Mouse (Mus musculus) CH12.LX (cell line): ENCODE data around the gene Gm20388. TPM values are rescaled to one million over a fixed set of nuclear protein-coding genes. Genes with fewer than 3 reads are reported as not detected.

Source experiments
- DNase-seq: peaks from one replicate; pipeline ENCODE4 v3.0.0-alpha.2; 2013; ENCODE audit errors: extremely low read depth
- H3K27ac ChIP-seq: 2 replicates; pipeline ENCODE4 v1.5.1; 2012; ENCODE audit warnings: low read depth, mild to moderate bottlenecking, control low read depth, moderate library complexity; ENCODE audit not compliant: insufficient read depth
- H3K27me3 ChIP-seq: replicated peaks from 2 replicates; pipeline ENCODE3; 2012; ENCODE audit warnings: inconsistent platforms
- H3K36me3 ChIP-seq, 2 experiments: replicated peaks in 1 of 2; 2 replicates each; pipeline versions ENCODE3 to v1.6.1; 2012; ENCODE audit warnings: inconsistent platforms in 1 of 2, low read length in 1 of 2, mild to moderate bottlenecking in 1 of 2, mixed read lengths in 1 of 2, moderate library complexity in 1 of 2; ENCODE audit not compliant: control insufficient read depth in 1 of 2, insufficient read depth in 1 of 2
- H3K4me1 ChIP-seq, 2 experiments: 2 replicates each; pipeline ENCODE4 v1.6.1; 2012; ENCODE audit warnings: inconsistent platforms in 1 of 2, moderate library complexity in 1 of 2; ENCODE audit not compliant: insufficient read depth in 2 of 2, control insufficient read depth in 1 of 2
- H3K4me2 ChIP-seq: 2 replicates; pipeline ENCODE4 v1.6.1; 2012; ENCODE audit warnings: low read depth, mild to moderate bottlenecking, control low read depth; ENCODE audit not compliant: poor library complexity, insufficient read depth, severe bottlenecking
- H3K4me3 ChIP-seq, 3 experiments: fragments of 150-350 bp in 1 of 3; sonication (generic) in 1 of 3; replicated peaks in 1 of 3; 2 replicates each; pipeline versions ENCODE3 to v1.5.1; 2011 to 2012; ENCODE audit warnings: low read depth in 2 of 3, low read length in 2 of 3, mild to moderate bottlenecking in 2 of 3, moderate library complexity in 2 of 3, control low read depth in 1 of 3, improper control_type of control experiment in 1 of 3, inconsistent platforms in 1 of 3, mixed read lengths in 1 of 3; ENCODE audit not compliant: poor library complexity in 1 of 3
- H3K79me2 ChIP-seq: replicated peaks from 2 replicates; pipeline ENCODE4 v1.6.1; 2012; ENCODE audit warnings: mild to moderate bottlenecking, moderate library complexity; ENCODE audit not compliant: control insufficient read depth, poor library complexity, insufficient read depth, severe bottlenecking; ENCODE audit errors: extremely low read depth
- H3K9ac ChIP-seq: 2 replicates; pipeline ENCODE4 v1.6.1; 2012; ENCODE audit warnings: low read depth, mild to moderate bottlenecking, control low read depth, moderate library complexity; ENCODE audit not compliant: insufficient read depth
- H3K9me3 ChIP-seq: replicated peaks from 2 replicates; pipeline ENCODE3; 2012; ENCODE audit warnings: low read length, inconsistent platforms, mixed read lengths
- BHLHE40 ChIP-seq: IDR thresholded peaks from 2 replicates; pipeline ENCODE4 v1.6.1; 2011; ENCODE audit warnings: mild to moderate bottlenecking, low read depth, low read length, improper control_type of control experiment
- CHD2 ChIP-seq: IDR thresholded peaks from 2 replicates; pipeline ENCODE4 v1.6.1; 2011; ENCODE audit warnings: low read length, improper control_type of control experiment
- CTCF ChIP-seq, 2 experiments: IDR thresholded peaks in 1 of 2; conservative IDR thresholded peaks in 1 of 2; 2 replicates each; pipeline ENCODE4 v1.5.1; 2011 to 2012; ENCODE audit warnings: low read depth in 2 of 2, low read length in 2 of 2, improper control_type of control experiment in 1 of 2, inconsistent platforms in 1 of 2, mild to moderate bottlenecking in 1 of 2, moderate library complexity in 1 of 2
- EP300 ChIP-seq: IDR thresholded peaks from 2 replicates; pipeline ENCODE4 v1.6.1; 2011; ENCODE audit warnings: low read length, improper control_type of control experiment
- ETS1 ChIP-seq: conservative IDR thresholded peaks from 2 replicates; pipeline ENCODE4 v1.6.1; 2012; ENCODE audit warnings: low read depth, mild to moderate bottlenecking, inconsistent platforms, low read length, improper control_type of control experiment, moderate library complexity
- HCFC1 ChIP-seq: IDR thresholded peaks from 2 replicates; pipeline ENCODE4 v1.6.1; 2012; ENCODE audit warnings: low read depth, mild to moderate bottlenecking, inconsistent platforms, low read length, improper control_type of control experiment
- IRF4 ChIP-seq: IDR thresholded peaks from 2 replicates; pipeline ENCODE4 v1.6.1; 2014; ENCODE audit warnings: low read depth, mild to moderate bottlenecking, inconsistent platforms, low read length, improper control_type of control experiment
- JUND ChIP-seq: conservative IDR thresholded peaks from 2 replicates; pipeline ENCODE4 v1.6.1; 2011; ENCODE audit warnings: low read depth, low read length, improper control_type of control experiment
- KAT2A ChIP-seq: IDR thresholded peaks from 2 replicates; pipeline ENCODE4 v1.6.1; 2012; ENCODE audit warnings: low read length, improper control_type of control experiment, inconsistent platforms; ENCODE audit not compliant: insufficient replicate concordance
- MXI1 ChIP-seq: IDR thresholded peaks from 2 replicates; pipeline ENCODE4 v1.6.1; 2011; ENCODE audit warnings: mild to moderate bottlenecking, low read depth, low read length, improper control_type of control experiment
- NRF1 ChIP-seq: IDR thresholded peaks from 2 replicates; pipeline ENCODE4 v1.6.1; 2014; ENCODE audit warnings: low read depth, mild to moderate bottlenecking, inconsistent platforms, low read length, improper control_type of control experiment, moderate library complexity
- PAX5 ChIP-seq: IDR thresholded peaks from 2 replicates; pipeline ENCODE4 v1.6.1; 2012; ENCODE audit warnings: low read length, inconsistent platforms, mixed read lengths
- POLR2AphosphoS2 ChIP-seq: IDR thresholded peaks from 2 replicates; pipeline ENCODE4 v1.6.1; 2011; ENCODE audit warnings: low read depth, low read length, improper control_type of control experiment
- UBTF ChIP-seq: IDR thresholded peaks from 2 replicates; pipeline ENCODE4 v1.6.1; 2012; ENCODE audit warnings: low read depth, mild to moderate bottlenecking, inconsistent platforms, low read length, improper control_type of control experiment, moderate library complexity
- USF1 ChIP-seq: IDR thresholded peaks from 2 replicates; pipeline ENCODE4 v1.6.1; 2014; ENCODE audit warnings: low read depth, mild to moderate bottlenecking, inconsistent platforms, low read length, improper control_type of control experiment
- ZMIZ1 ChIP-seq: IDR thresholded peaks from 2 replicates; pipeline ENCODE4 v1.6.1; 2012; ENCODE audit warnings: low read depth, mild to moderate bottlenecking, inconsistent platforms, low read length, improper control_type of control experiment
- dilution Hi-C: fragments of 300-500 bp; cut with MboI; formaldehyde crosslinking; loops from 2 replicates; pipeline ENCODE4 v1.14.3; 2020; ENCODE audit warnings: low sequenced_read_pairs; ENCODE audit not compliant: extremely low pct_unique_long_range_greater_than_20kb, extremely low pct_ligation_motif_present
- in situ Hi-C: fragments of 300-500 bp; cut with MboI; formaldehyde crosslinking; loops from 3 replicates; pipeline ENCODE4 v1.14.3; 2019; ENCODE audit warnings: low sequenced_read_pairs, low pct_ligation_motif_present, low pct_unique_long_range_greater_than_20kb, mixed read lengths
- polyA plus RNA-seq: library from polyadenylated mRNA; unstranded; fragments of >175 nt; gene quantifications from 2 replicates; pipeline ENCODE4 v1.2.1, GENCODE M21; 2012; ENCODE audit warnings: low read depth; ENCODE audit not compliant: insufficient read length
- total RNA-seq, 2 experiments: library from RNA; depleted of rRNA; stranded (reverse); fragments of 300-350 nt in 1 of 2; fragments of >200 nt in 1 of 2; gene quantifications; 2 replicates each; pipeline ENCODE4 v1.2.3; 2012 to 2014

The Gm20388 gene
- total and polyA plus RNA-seq, 3 experiments = 14.8 to 26.3 (median 22.2) TPM

DNA sequence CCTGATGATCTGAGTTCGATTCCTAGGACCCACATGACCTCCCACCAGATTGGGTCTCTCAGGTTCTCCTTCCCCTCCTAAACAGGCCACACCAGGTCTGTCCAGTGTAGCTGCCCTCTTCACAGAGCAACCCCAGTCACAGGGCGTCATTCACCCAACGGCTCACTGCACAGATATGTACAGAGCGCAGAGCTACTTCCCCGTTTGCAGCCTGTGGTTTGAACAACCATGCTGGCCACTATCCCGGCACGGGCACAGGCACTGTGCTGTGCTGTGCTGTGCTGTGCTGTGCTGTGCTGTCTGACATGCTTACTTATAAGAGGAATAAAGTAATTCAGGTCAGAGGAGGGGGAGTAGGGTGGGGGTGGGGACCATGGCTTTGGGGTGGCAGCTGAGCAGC, 105.8 kb downstream of the Gm20388 start:
- dilution Hi-C loops = no loop called here
- Histone ChIP-seq H3K36me3 (no peaks in the 10 kb centered on the region), H3K4me2 (no peak overlapping the region), H3K27ac (no peak overlapping the region), H3K9ac (no peak overlapping the region), H3K4me1 (peaks cover 0 to 6% of the 10 kb centered on the region in 2 experiments; a peak in 2 of 4 replicates), H3K9me3 (no peaks in the 10 kb centered on the region), H3K79me2 (no peaks in the 10 kb centered on the region), H3K4me3 (no peak overlapping the region), H3K27me3 (peaks cover 86% of the 10 kb centered on the region)
- DNase-seq = no peak
- no peak for TF ChIP-seq NRF1
- TF ChIP-seq USF1 = no peak
- TF ChIP-seq PAX5 = no peak
- no peak for TF ChIP-seq IRF4
- no peak for TF ChIP-seq ETS1
- in situ Hi-C loops = no loop called here

DNA sequence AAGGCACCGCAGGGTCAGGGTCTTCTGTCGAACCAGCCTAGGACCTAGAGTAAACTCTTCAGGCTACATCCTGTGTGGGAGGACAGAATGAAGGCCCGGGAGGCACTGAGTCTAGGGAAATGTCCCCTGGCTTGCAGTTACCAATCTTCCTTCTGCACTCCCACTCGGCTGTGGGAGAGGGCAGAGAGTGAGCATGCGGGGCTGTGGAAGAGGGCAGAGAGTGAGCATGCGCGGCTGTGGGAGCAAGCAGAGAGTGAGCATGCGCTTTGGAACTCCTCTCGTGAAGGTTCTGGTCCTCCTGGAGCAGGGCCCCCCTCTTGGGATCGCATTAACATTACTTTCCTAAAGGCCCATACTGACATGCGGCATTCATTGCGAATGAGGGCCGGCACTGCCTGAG, 106.7 kb downstream of the Gm20388 start:
- Histone ChIP-seq H3K9ac (no peak overlapping the region), H3K79me2 (no peaks in the 10 kb centered on the region), H3K27ac (no peak overlapping the region), H3K4me1 (peaks cover 0 to 6% of the 10 kb centered on the region in 2 experiments; a peak in 2 of 4 replicates), H3K9me3 (no peaks in the 10 kb centered on the region), H3K4me2 (no peak overlapping the region), H3K4me3 (no peak overlapping the region), H3K27me3 (peaks cover 87% of the 10 kb centered on the region), H3K36me3 (no peaks in the 10 kb centered on the region)
- DNase-seq = no peak
- no peak for TF ChIP-seq ZMIZ1
- TF ChIP-seq ETS1 = no peak
- TF ChIP-seq PAX5 = no peak
- TF ChIP-seq CHD2 = no peak
- no peak for TF ChIP-seq HCFC1
- TF ChIP-seq POLR2AphosphoS2 = no peak
- TF ChIP-seq IRF4 = no peak
- no peak for TF ChIP-seq MXI1
- TF ChIP-seq BHLHE40 = no peak
- TF ChIP-seq EP300 = no peak
- TF ChIP-seq KAT2A = no peak
- no peak for TF ChIP-seq JUND
- TF ChIP-seq CTCF (conservative IDR thresholded peaks at IDR 0.05 in 1 of 2, IDR thresholded peaks at IDR 0.05 in 1 of 2; ENCODE audit: low read depth in 2 of 2, low read length in 2 of 2) = no peak
- no peak for TF ChIP-seq UBTF
- in situ Hi-C loops = no loop called here
- dilution Hi-C loops = no loop called here
